Mouse (Mus musculus) neural tube, embryonic 14.5 days (tissue): ENCODE data around the gene Palld. TPM values are rescaled to one million over a fixed set of nuclear protein-coding genes. Genes with fewer than 3 reads are reported as not detected.

Source experiments
- ATAC-seq: fragments of 200-750 bp; cut with Nextera tagmentation; 2 replicates; pipeline ENCODE4 v1.8.0; 2017; ENCODE audit warnings: low read depth, mild to moderate bottlenecking, moderate TSS enrichment, moderate library complexity
- H3K27ac ChIP-seq: fragments of 300-500 bp; sonication (generic); 2 replicates; pipeline ENCODE4 v1.5.1; 2014; ENCODE audit warnings: low read depth, mild to moderate bottlenecking, control low read depth, low read length, moderate library complexity, mixed read lengths
- H3K27me3 ChIP-seq: fragments of 300-500 bp; sonication (generic); 2 replicates; pipeline ENCODE4 v1.6.1; 2014; ENCODE audit warnings: low read length; ENCODE audit not compliant: control insufficient read depth, insufficient read depth
- H3K36me3 ChIP-seq: fragments of 300-500 bp; sonication (generic); 2 replicates; pipeline ENCODE4 v1.6.1; 2014; ENCODE audit warnings: low read length, mixed read lengths; ENCODE audit not compliant: control insufficient read depth, insufficient read depth
- H3K4me1 ChIP-seq: fragments of 300-500 bp; sonication (generic); 2 replicates; pipeline ENCODE4 v1.6.1; 2014; ENCODE audit warnings: low read length; ENCODE audit not compliant: control insufficient read depth, insufficient read depth
- H3K4me2 ChIP-seq: fragments of 300-500 bp; sonication (generic); 2 replicates; pipeline ENCODE4 v1.6.1; 2014; ENCODE audit warnings: mild to moderate bottlenecking, low read depth, low read length, control low read depth
- H3K4me3 ChIP-seq: fragments of 300-500 bp; sonication (generic); 2 replicates; pipeline ENCODE4 v1.5.1; 2014; ENCODE audit warnings: low read depth, low read length, control low read depth, mixed read lengths
- H3K9ac ChIP-seq: fragments of 300-500 bp; sonication (generic); replicated peaks from 2 replicates; pipeline ENCODE4 v1.6.1; 2014; ENCODE audit warnings: low read depth, mild to moderate bottlenecking, control low read depth, low read length, mixed read lengths
- H3K9me3 ChIP-seq: fragments of 300-500 bp; sonication (generic); 2 replicates; pipeline ENCODE4 v1.6.1; 2016; ENCODE audit warnings: low read length; ENCODE audit not compliant: control insufficient read depth
- WGBS: fragments of 180-500 bp; shearing (Covaris S2); extraction: QIAGEN DNeasy Blood & Tissue Kit; methylation state at CpG from one replicate; pipeline ENCODE4 v1.1.7; 2014; 5-methylcytosine and 5-hydroxymethylcytosine counted together
- polyA plus RNA-seq: library from polyadenylated mRNA; unstranded; fragments of >200 nt; fragmentation: Nextera tagmentation; extraction: Ambion mirVana; gene quantifications from 2 replicates; pipeline ENCODE4 v1.2.1, GENCODE M21; 2014

Gene Palld
- polyA plus RNA-seq, 1 experiment from 2014 or later: 11.1 TPM

DNA sequence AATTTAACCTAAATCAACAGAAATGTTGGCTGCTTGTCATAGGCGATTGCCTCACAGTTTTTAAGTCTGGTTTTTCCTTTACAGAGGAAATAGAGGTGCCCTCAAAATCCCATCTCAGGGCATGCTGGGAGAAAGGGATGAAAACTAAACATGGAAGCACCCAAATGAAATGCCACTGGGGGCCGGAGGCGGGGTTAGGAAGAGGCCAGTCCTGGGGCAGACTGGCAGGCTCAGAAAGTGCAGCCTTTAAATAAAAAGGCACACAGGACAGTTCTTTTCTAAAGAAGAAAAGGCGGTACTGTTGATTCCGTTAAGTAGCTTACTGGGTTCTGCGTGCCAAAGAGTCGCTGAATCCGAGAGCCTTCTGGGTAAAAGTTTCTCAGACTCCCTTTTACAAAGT, 311.0 kb downstream of the Palld start:
- no peaks in the 10 kb centered on the region for H3K9me3 ChIP-seq
- H3K4me3 ChIP-seq: peak overlapping the region; percentile 57
- H3K36me3 ChIP-seq: no peaks in the 10 kb centered on the region
- H3K27me3 ChIP-seq: no peaks in the 10 kb centered on the region
- peak; percentile 52; the same call in 1 of the 2 replicates for ATAC-seq
- no peak overlapping the region; the same call in 1 of the 2 replicates for H3K9ac ChIP-seq
- no peak overlapping the region for H3K27ac ChIP-seq
- 0 out of 2 replicates have a peak, but pooled peaks cover 6% of the 10 kb centered on the region for H3K4me1 ChIP-seq
- 1% methylated on average over 8 of the region's 8 CpGs for WGBS
- H3K4me2 ChIP-seq: peak overlapping the region; percentile 93

DNA sequence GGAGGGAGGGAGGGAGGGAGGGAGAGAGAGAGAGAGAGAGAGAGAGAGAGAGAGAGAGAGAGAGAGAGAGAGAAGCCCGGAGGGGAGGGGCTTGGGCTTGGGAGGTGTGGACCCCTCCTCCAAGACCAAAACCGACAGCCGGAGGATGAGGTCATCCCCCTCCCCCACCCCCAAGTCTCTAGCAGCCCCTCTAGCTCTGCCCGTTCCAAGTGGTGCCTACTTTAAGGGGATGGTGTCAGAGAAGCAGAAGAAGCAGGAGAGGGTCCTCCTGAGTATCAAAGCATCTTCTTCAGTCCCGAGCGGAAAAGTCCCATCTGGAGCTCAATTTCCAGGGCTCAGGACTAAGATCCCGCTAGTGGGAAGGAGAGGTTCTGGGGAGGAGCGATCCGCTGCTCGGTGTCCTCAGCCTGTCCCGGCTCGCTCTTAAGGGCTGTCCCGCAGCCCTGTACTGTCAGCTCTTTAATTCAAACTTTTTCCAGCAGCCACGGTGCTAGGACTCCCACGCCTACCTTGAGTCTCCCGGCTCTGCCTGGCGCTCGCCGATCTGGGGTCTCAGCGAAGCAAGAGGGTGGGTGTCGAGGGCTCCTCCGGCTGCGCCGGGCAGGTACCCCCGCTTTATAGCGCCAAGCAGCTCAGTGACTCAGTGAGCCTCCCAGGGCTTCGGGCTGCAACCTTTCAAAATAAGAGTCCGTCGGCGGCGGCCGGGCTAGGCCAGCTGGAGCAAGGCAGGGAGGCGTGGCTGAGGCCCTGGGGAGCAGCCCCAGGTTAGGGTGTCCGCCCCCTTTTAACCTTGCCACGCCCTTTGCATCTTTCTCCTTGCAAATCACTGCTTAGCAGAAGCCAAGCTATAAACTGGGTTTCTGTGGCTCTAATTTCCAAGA, 311.7 kb downstream of the Palld start:
- H3K27ac ChIP-seq: peak overlapping the region; percentile 40; the same call in 1 of the 2 replicates
- H3K36me3 ChIP-seq: no peaks in the 10 kb centered on the region
- H3K27me3 ChIP-seq: no peaks in the 10 kb centered on the region
- H3K4me1 ChIP-seq: 0 out of 2 replicates have a peak, but pooled peaks cover 6% of the 10 kb centered on the region
- peak; percentile 89 for ATAC-seq
- peak overlapping the region; percentile 93 for H3K4me2 ChIP-seq
- H3K4me3 ChIP-seq: peak overlapping the region; percentile 57
- WGBS: 0% methylated on average over 30 of the region's 35 CpGs
- no peaks in the 10 kb centered on the region for H3K9me3 ChIP-seq
- peak overlapping the region; percentile 57 for H3K9ac ChIP-seq

DNA sequence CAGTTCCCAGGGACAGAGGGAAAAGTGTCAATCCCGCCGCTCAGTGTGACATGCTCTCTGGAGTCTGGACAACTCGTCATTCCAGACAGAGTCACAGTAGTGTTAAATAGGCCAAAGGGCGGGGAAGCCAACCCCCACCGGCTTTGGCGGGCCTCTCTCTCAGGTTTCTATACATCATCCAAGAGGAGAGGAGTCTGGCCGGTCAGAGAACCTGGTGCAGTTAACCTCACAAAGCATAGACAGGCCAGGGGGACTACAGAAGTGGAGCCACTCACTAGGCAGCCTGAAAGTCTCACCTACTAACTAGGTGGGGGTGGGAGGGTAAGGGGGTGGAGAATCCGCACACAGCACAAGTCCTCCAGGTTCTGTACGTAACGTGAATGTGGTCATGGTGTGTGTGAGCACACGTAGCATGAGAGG, 312.5 kb downstream of the Palld start:
- no peaks in the 10 kb centered on the region for H3K36me3 ChIP-seq
- WGBS: 3% methylated on average over 10 of the region's 11 CpGs
- H3K27ac ChIP-seq: no peak overlapping the region
- H3K27me3 ChIP-seq: no peaks in the 10 kb centered on the region
- peak overlapping the region; percentile 2; the same call in 1 of the 2 replicates for H3K4me3 ChIP-seq
- 0 out of 2 replicates have a peak, but pooled peaks cover 6% of the 10 kb centered on the region for H3K4me1 ChIP-seq
- H3K9me3 ChIP-seq: no peaks in the 10 kb centered on the region
- no peak overlapping the region for H3K9ac ChIP-seq
- ATAC-seq: peak; percentile 29; the same call in 1 of the 2 replicates
- peak overlapping the region; percentile 12; the same call in 1 of the 2 replicates for H3K4me2 ChIP-seq

DNA sequence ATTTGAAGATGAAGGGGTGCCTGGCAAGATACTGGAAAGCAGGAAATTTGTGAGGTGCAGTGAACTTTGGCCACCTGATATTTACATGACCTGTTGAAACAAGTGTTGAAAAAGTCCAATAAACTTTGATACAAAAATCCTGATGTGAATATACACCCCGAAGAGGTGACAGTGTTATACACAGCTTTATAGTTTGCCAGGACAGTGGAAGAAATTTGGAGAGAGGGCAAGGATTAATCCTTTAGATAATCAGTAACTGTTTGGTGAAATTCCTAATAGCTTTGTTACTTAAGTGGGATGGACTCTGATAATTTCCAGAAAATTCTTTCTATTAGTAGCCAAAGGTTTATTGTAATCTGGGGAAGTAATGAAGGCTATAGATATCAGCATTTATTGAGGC, 314.2 kb downstream of the Palld start:
- WGBS: 94% methylated on average over 1 of the region's 1 CpGs
- H3K27ac ChIP-seq: no peak overlapping the region
- H3K9me3 ChIP-seq: no peaks in the 10 kb centered on the region
- no peak overlapping the region for H3K4me3 ChIP-seq
- no peak for ATAC-seq
- H3K4me2 ChIP-seq: no peak overlapping the region
- no peaks in the 10 kb centered on the region for H3K36me3 ChIP-seq
- no peaks in the 10 kb centered on the region for H3K27me3 ChIP-seq
- 0 out of 2 replicates have a peak, but pooled peaks cover 6% of the 10 kb centered on the region for H3K4me1 ChIP-seq
- H3K9ac ChIP-seq: no peak overlapping the region

DNA sequence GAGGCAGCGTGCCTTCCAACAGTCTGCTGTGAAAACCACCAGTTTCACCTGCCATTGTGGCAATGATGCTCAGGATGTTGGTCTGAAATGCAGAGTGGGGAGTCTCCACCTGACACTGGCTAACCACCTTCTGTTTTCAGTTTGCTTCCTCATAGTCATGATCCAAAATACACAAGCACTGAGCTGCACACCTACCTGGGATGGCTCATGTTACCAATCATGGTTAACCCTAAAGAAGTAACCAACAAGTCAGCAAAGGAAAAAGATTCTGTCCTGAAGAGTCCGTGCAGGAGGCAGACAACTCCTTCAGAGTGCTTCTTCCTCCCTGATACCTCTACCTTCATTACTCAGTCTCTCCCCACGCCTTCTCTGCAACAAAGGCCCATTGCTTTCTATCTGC, 314.8 kb downstream of the Palld start:
- no peak for ATAC-seq
- Histone ChIP-seq H3K36me3 (no peaks in the 10 kb centered on the region), H3K27me3 (no peaks in the 10 kb centered on the region), H3K9ac (no peak overlapping the region), H3K27ac (no peak overlapping the region), H3K4me1 (0 out of 2 replicates have a peak, but pooled peaks cover 6% of the 10 kb centered on the region), H3K4me3 (no peak overlapping the region), H3K9me3 (no peaks in the 10 kb centered on the region), H3K4me2 (no peak overlapping the region)
- WGBS: 79% methylated on average over 3 of the region's 3 CpGs

DNA sequence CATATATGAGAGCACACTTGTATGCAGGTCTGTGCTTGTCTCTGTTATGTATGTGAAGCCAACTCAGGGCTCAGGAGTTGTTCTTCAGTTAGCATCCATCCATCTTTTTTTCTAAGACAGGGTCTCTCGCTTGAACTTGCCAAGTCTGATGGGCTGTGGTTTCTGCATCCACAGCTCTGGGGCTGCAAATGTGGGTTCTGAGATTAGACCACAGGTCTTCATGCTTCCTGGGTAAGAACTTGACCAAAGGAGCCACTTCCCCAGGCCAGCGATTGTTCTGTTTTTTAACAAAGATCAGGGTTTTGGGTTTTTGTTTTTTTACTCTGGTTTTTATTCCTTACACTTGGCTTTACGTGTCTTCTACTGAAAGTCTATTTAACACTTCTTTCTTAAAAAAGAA, 316.0 kb downstream of the Palld start:
- no peaks in the 10 kb centered on the region for H3K27me3 ChIP-seq
- H3K36me3 ChIP-seq: no peaks in the 10 kb centered on the region
- ATAC-seq: no peak
- no peak overlapping the region for H3K4me3 ChIP-seq
- no peak overlapping the region for H3K27ac ChIP-seq
- 93% methylated on average over 3 of the region's 3 CpGs for WGBS
- no peaks in the 10 kb centered on the region for H3K9me3 ChIP-seq
- 0 out of 2 replicates have a peak, but pooled peaks cover 4% of the 10 kb centered on the region for H3K4me1 ChIP-seq
- H3K9ac ChIP-seq: no peak overlapping the region
- no peak overlapping the region for H3K4me2 ChIP-seq

DNA sequence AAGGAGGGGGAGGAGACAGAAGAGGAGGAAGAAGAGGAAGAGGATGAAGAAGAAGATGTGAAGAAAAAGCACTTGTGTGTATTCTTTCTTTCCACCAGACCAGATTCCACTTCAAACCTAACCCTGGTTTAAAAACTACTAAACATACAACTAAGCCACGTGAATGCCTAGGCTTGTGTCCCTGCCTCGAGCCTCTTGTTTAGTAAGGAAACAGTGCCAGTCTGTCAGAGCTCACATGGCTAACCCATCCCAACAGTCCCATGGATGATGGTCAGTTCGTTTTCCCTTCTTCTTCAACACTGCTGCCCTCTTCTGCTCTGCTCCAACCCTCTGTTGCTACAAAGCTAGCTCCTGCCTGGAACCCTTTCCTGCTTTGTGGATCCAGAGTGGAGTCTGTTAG, 316.7 kb downstream of the Palld start:
- no peak overlapping the region for H3K4me3 ChIP-seq
- H3K9me3 ChIP-seq: no peaks in the 10 kb centered on the region
- H3K27me3 ChIP-seq: no peaks in the 10 kb centered on the region
- no peak overlapping the region for H3K27ac ChIP-seq
- H3K36me3 ChIP-seq: no peaks in the 10 kb centered on the region
- no peak for ATAC-seq
- no peak overlapping the region for H3K9ac ChIP-seq
- H3K4me2 ChIP-seq: no peak overlapping the region
- H3K4me1 ChIP-seq: no peaks in the 10 kb centered on the region
- WGBS: 85% methylated on average over 3 of the region's 3 CpGs

DNA sequence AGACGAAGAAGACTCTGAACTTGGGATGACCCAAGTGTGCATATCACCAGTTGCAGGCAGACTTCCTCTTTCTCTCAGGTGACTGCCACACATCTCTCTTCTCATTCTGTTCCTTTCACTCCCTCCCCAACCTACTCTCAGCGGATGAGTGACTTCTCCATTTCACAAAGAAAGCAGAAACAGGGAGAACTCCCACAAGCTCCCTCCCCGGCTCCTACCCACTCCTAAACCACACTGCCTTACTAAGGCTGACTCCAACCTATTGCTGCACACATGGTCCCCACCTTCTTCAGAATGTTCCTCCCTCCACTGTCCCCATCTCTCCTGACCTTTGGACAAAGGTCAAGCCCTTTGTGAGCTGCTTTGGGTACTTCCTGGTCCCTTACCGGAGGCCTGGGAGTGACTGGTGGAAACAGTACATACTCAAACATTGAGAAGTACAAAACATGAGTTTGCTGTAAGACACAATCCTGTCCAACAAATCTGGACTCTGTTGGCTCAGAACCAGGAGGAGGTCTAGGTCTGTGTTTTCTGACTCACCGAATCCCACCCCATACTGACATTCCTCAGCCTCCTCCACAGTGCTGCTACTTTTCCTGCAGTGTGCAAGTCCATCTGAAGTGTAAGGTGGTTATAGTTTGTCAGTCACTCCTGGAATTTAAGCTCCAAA, 317.6 kb downstream of the Palld start:
- H3K4me3 ChIP-seq: no peak overlapping the region
- 0 out of 2 replicates have a peak, but pooled peaks cover under 1% of the 10 kb centered on the region for H3K4me1 ChIP-seq
- WGBS: 91% methylated on average over 5 of the region's 5 CpGs
- no peak overlapping the region for H3K27ac ChIP-seq
- H3K36me3 ChIP-seq: no peaks in the 10 kb centered on the region
- H3K9ac ChIP-seq: no peak overlapping the region
- no peaks in the 10 kb centered on the region for H3K27me3 ChIP-seq
- no peak overlapping the region for H3K4me2 ChIP-seq
- H3K9me3 ChIP-seq: no peaks in the 10 kb centered on the region
- no peak for ATAC-seq

DNA sequence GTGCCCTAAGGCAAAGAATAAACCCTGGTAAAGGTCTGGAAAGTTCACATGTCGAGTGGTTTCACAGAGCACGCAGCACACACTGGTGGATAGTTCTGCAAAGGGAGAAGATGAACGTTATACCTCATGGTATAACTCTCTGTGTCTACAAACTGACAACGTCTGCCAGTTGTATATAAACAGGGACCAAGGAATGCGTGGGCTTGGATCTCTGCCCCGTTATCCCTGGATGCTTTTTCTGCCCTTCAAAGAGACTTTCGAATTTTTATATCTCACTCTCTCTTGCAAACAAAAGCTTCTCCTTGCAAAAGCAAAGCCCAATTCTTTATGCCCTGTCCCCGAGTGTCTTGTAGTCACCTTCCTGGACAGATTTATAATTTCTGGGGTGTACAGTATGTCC, 319.9 kb downstream of the Palld start:
- Histone ChIP-seq H3K4me1 (0 out of 2 replicates have a peak, but pooled peaks cover 2% of the 10 kb centered on the region), H3K27me3 (no peaks in the 10 kb centered on the region), H3K4me3 (no peak overlapping the region), H3K9ac (no peak overlapping the region), H3K27ac (no peak overlapping the region), H3K9me3 (no peaks in the 10 kb centered on the region), H3K36me3 (no peaks in the 10 kb centered on the region), H3K4me2 (no peak overlapping the region)
- 81% methylated on average over 8 of the region's 8 CpGs for WGBS
- ATAC-seq: no peak
